Mouse (Mus musculus) ES-E14 (cell line): ENCODE results near the gene Fkbp7.

Experiments
- CHD2 ChIP-seq: IDR thresholded peaks from 2 replicates; pipeline ENCODE4 v1.6.1; 2014; ENCODE audit warnings: mild to moderate bottlenecking, low read depth, low read length, inconsistent platforms
- HCFC1 ChIP-seq: IDR thresholded peaks from 2 replicates; pipeline ENCODE4 v1.6.1; 2012; ENCODE audit warnings: low read length, inconsistent platforms, borderline replicate concordance; ENCODE audit not compliant: insufficient read depth

GRCm38 (mm10) chr2:76693765-76694164 lies 20.8 kb upstream of the Fkbp7 start:
- TF ChIP-seq CHD2 (no peak), HCFC1 (no peak)
